Mouse (Mus musculus) myocyte (in vitro differentiated cells): Measurements from ENCODE around the gene Padi2.

Source experiments
- CEBPB ChIP-seq: IDR thresholded peaks from 2 replicates; pipeline ENCODE4 v1.6.1; 2011; ENCODE audit warnings: mild to moderate bottlenecking, moderate library complexity; ENCODE audit not compliant: poor library complexity, insufficient read depth, severe bottlenecking
- E2F4 ChIP-seq: IDR thresholded peaks from one replicate; pipeline ENCODE4 v1.6.1; 2011; ENCODE audit warnings: mild to moderate bottlenecking, control low read depth, moderate library complexity; ENCODE audit not compliant: insufficient read depth
- MYOG ChIP-seq, 3 experiments: IDR thresholded peaks; one replicate each; pipeline ENCODE4 v1.6.1; 2011; ENCODE audit warnings: control low read depth in 2 of 3, low read depth in 2 of 3, mild to moderate bottlenecking in 2 of 3; ENCODE audit not compliant: insufficient read length in 2 of 3, control insufficient read depth in 1 of 3, insufficient read depth in 1 of 3
- POLR2A ChIP-seq: IDR thresholded peaks from one replicate; pipeline ENCODE4 v1.6.1; 2011; ENCODE audit warnings: low read depth, mild to moderate bottlenecking, control low read depth, moderate library complexity; ENCODE audit not compliant: insufficient read length
- POLR2AphosphoS2 ChIP-seq: IDR thresholded peaks from one replicate; pipeline ENCODE4 v1.6.1; 2011; ENCODE audit warnings: low read depth, control low read depth; ENCODE audit not compliant: insufficient read length
- TCF3 ChIP-seq: IDR thresholded peaks from one replicate; pipeline ENCODE4 v1.6.1; 2011; ENCODE audit warnings: low read depth, control low read depth; ENCODE audit not compliant: insufficient read length
- USF1 ChIP-seq: IDR thresholded peaks from one replicate; pipeline ENCODE4 v1.6.1; 2011; ENCODE audit warnings: low read depth, mild to moderate bottlenecking, control low read depth, moderate library complexity

DNA sequence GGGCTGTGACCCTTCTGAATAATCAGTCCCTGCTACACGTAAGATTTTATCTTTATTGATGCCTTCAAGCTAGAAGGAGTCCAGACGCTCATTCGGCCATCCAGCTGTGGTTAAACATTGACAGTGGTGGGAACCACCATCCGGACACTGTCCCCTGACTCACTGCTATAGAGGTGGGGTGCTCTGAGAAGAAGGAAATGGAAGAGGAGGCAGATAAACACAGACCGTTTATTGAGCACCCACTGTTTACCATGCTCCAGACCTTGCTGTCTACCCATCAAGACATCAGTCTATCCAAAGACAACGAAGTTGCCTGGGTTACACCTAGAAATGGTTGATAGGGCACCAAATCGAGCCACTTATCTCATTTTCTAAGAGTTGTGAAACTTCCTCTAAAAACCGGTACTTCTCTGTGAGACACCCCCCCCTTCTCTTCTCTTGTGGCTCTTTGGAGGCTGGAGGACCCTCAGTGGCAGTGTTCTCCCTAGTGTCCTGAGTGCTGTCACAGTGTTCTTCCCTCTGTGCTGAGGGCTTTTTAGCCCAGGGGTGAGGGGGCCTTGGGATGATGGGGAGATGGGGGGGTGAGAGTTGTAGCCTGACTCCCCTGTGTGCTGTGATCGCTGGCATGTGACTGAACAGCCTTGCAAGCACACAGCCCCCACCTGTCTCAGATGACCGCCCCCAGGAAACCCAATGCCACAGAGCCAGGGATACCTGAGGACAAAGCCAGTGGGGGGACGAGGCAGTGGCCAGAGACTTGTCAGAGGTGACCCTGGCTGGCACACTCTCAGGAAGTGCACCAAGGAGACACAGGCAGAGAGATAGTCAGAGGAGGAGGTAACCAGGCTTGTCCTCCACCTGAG lies 14.1 kb downstream of the Padi2 start:
- TF ChIP-seq POLR2AphosphoS2 (no peak), USF1 (no peak), E2F4 (no peak), POLR2A (no peak), CEBPB (no peak), TCF3 (no peak), MYOG (IDR thresholded peaks at IDR 0.05; ENCODE audit: control insufficient read depth in 1 of 3, insufficient read depth in 1 of 3, insufficient read length in 2 of 3, low read depth in 2 of 3) (no peak)
